Comparison of ENCODE assay signal across 27 mouse cellular contexts in genomic region chr16:57560185-57560584, GRCm38 (mm10).
"Had no signal": no experiment of that assay in that cellular context is flagged by ENCODE, and none has a peak within 500 bp of the region (broad histone marks: within the 10 kb centered on the region; RNA-seq: fewer than 3 reads in every experiment).

No protein-coding gene starts in this region.

- ATAC-seq: forebrain, embryonic 13.5 days; forebrain, embryonic 14.5 days; forebrain, embryonic 15.5 days; forebrain, embryonic 16.5 days; forebrain, postnatal 0 days had no signal

- H3K27me3 ChIP-seq: embryonic facial prominence, embryonic 12.5 days; embryonic facial prominence, embryonic 13.5 days; embryonic facial prominence, embryonic 15.5 days; forebrain, embryonic 12.5 days; forebrain, embryonic 13.5 days; forebrain, embryonic 15.5 days had no signal

- H3K4me2 ChIP-seq: embryonic facial prominence, embryonic 12.5 days; embryonic facial prominence, embryonic 13.5 days; embryonic facial prominence, embryonic 15.5 days; forebrain, embryonic 12.5 days; forebrain, embryonic 13.5 days; forebrain, embryonic 15.5 days had no signal

- H3K36me3 ChIP-seq: embryonic facial prominence, embryonic 10.5 days; embryonic facial prominence, embryonic 12.5 days; embryonic facial prominence, embryonic 13.5 days; embryonic facial prominence, embryonic 15.5 days; forebrain, embryonic 10.5 days; forebrain, embryonic 12.5 days; forebrain, embryonic 15.5 days; heart, embryonic 10.5 days had no signal

- H3K9me3 ChIP-seq: embryonic facial prominence, embryonic 10.5 days; embryonic facial prominence, embryonic 12.5 days; embryonic facial prominence, embryonic 13.5 days; embryonic facial prominence, embryonic 15.5 days; forebrain, embryonic 10.5 days; forebrain, embryonic 12.5 days; forebrain, embryonic 13.5 days; forebrain, embryonic 15.5 days; heart, embryonic 10.5 days had no signal

- H3K9ac ChIP-seq: embryonic facial prominence, embryonic 12.5 days; embryonic facial prominence, embryonic 13.5 days; embryonic facial prominence, embryonic 15.5 days; forebrain, embryonic 12.5 days; forebrain, embryonic 13.5 days; forebrain, embryonic 15.5 days; forebrain, postnatal 0 days had no signal

- H3K27ac ChIP-seq: embryonic facial prominence, embryonic 10.5 days; embryonic facial prominence, embryonic 12.5 days; embryonic facial prominence, embryonic 13.5 days; embryonic facial prominence, embryonic 15.5 days; forebrain, embryonic 10.5 days; forebrain, embryonic 12.5 days; forebrain, embryonic 13.5 days; forebrain, embryonic 15.5 days; heart, embryonic 10.5 days had no signal

- DNase-seq: cerebellum, adult 8-10 months; cerebellum, adult 9-10 months; cerebellum, adult 9-11 months; cerebellum, postnatal 10 days; cerebellum, postnatal 14 days; cerebellum, postnatal 25 days; cerebellum, postnatal 36 days; embryo, embryonic 11 days; forebrain, postnatal 0 days; gastrocnemius, adult 2 months; gastrocnemius, postnatal 10 days; gastrocnemius, postnatal 14 days; gastrocnemius, postnatal 25 days; gastrocnemius, postnatal 36 days; heart, adult 18-20 months had no signal

- H3K4me1 ChIP-seq: embryonic facial prominence, embryonic 10.5 days; forebrain, embryonic 10.5 days; forebrain, embryonic 12.5 days; forebrain, embryonic 13.5 days; forebrain, embryonic 15.5 days had no signal

- H3K4me3 ChIP-seq: embryonic facial prominence, embryonic 10.5 days; embryonic facial prominence, embryonic 12.5 days; embryonic facial prominence, embryonic 13.5 days; embryonic facial prominence, embryonic 15.5 days; erythroblast, embryonic 14.5 days; forebrain, embryonic 10.5 days; forebrain, embryonic 12.5 days; forebrain, embryonic 13.5 days; forebrain, embryonic 15.5 days; gastrocnemius, adult 2 months; heart, embryonic 10.5 days had no signal
